Mouse (Mus musculus): ENCODE results near the gene Stab2. TPM values are rescaled to one million over a fixed set of nuclear protein-coding genes. Genes with fewer than 3 reads are reported as not detected.
A peak's percentile ranks its signal among the peaks of the same experiment; 100 is the strongest.

Gene Stab2
- polyA plus RNA-seq, 1 experiment from 2014 or later: 0.23 TPM

DNA sequence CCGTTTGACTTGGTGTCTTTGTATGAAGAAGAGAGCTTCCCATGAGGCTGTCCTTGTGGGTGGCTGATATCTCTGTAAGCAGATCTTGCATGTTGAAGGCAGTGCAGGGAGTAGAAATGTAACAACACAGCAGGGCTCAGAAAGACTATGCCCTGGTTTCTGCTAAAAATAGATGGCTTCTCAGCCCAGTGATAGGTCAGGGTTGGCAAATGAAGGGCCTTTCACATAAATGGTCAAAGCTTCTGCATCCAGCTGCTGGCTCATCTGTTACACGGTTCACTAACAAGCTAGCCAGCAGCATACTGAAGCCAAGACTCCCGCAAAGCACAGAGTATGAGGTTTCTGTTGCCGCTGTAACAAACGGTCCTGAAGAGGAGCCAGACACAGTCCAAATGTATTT is 34.5 kb downstream of the Stab2 start:
- Histone ChIP-seq H3K4me3 (ENCODE audit: low read depth, low read length) (no peak overlapping the region), H3K27me3 (ENCODE audit: control insufficient read depth, insufficient read depth, low read length) (no peaks in the 10 kb centered on the region), H3K9me3 (ENCODE audit: control insufficient read depth, low read length) (no peaks in the 10 kb centered on the region), H3K4me2 (ENCODE audit: low read depth, severe bottlenecking) (no peak overlapping the region), H3K4me1 (ENCODE audit: control insufficient read depth, insufficient read depth, low read length) (no peaks in the 10 kb centered on the region), H3K9ac (ENCODE audit: low read length) (no peak overlapping the region), H3K27ac (replicated peaks; ENCODE audit: low read depth, low read length) (no peak overlapping the region), H3K36me3 (ENCODE audit: control insufficient read depth, insufficient read depth, low read length) (no peaks in the 10 kb centered on the region)
- DNase-seq (ENCODE audit: low spot score) (no peak), ATAC-seq (ENCODE audit: insufficient number of reproducible peaks, low FRiP score, low TSS enrichment, low read depth) (no peak)
- WGBS: 88% methylated on average over 5 of the region's 5 CpGs

DNA sequence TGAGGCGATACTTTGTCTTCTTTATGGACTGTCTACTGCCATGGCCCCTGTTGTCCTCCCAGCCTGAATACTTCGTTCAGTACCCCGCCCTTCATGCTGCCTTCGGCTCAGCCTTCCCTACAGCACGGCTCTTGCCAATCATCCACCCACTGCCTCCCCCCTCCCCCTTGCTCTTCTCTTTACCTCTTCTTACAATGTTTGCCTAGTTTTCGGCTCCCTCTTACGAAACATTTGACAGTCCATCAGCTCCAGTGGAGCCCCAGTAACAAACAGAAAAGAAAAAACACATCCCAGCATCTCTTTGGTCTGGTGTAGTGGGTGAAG is 35.4 kb downstream of the Stab2 start:
- Histone ChIP-seq H3K4me2 (ENCODE audit: low read depth, severe bottlenecking) (no peak overlapping the region), H3K9me3 (ENCODE audit: control insufficient read depth, low read length) (no peaks in the 10 kb centered on the region), H3K4me3 (ENCODE audit: low read depth, low read length) (no peak overlapping the region), H3K9ac (ENCODE audit: low read length) (no peak overlapping the region), H3K4me1 (ENCODE audit: control insufficient read depth, insufficient read depth, low read length) (no peaks in the 10 kb centered on the region), H3K27me3 (ENCODE audit: control insufficient read depth, insufficient read depth, low read length) (no peaks in the 10 kb centered on the region), H3K27ac (replicated peaks; ENCODE audit: low read depth, low read length) (no peak overlapping the region), H3K36me3 (ENCODE audit: control insufficient read depth, insufficient read depth, low read length) (no peaks in the 10 kb centered on the region)
- DNase-seq (ENCODE audit: low spot score) (no peak), ATAC-seq (ENCODE audit: insufficient number of reproducible peaks, low FRiP score, low TSS enrichment, low read depth) (no peak)
- 57% methylated on average over 7 of the region's 7 CpGs for WGBS

DNA sequence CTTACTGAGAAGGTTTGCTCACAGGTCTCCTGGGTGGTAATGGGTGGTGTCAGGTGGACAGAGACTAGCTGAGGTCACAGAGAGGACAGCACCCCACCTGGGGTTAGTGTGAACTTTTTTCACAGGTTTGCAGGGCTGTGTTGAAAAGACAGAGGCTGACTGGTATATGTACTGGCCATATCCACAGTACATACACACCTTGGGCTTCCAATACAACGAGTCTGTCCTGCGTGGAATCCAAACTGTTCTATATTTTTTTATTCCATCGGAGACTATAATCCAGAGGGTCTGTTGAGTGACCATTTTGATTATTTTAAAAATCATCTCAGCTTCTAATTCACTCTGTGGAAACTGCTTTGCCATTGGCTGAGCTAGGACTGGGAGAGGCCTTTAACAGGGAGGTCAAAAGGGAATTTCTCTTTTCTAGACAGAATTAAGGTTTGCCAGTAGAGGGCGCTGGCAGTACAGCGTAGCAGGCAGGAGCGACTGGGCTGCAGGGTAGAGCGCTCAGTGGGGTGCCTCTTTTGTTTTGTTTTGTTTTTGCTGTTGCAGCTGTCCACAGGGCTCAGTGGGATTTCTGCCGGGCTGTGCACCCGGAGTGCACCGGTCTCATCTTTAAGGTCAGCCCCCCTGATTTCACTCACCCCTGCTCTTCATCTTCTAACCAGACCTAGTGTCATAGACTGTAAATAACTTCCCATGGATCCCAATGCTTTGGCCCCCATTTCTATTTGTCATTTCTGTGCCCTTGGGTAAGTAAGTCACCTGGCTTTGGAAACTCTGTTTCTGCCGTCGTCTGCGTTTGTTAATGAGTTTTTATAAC is 35.9 kb downstream of the Stab2 start:
- Histone ChIP-seq H3K36me3 (ENCODE audit: control insufficient read depth, insufficient read depth, low read length) (no peaks in the 10 kb centered on the region), H3K27me3 (ENCODE audit: control insufficient read depth, insufficient read depth, low read length) (no peaks in the 10 kb centered on the region), H3K4me3 (ENCODE audit: low read depth, low read length) (no peak overlapping the region), H3K9ac (ENCODE audit: low read length) (no peak overlapping the region), H3K4me2 (ENCODE audit: low read depth, severe bottlenecking) (0 out of 2 replicates have a peak overlapping the region, but pooled peaks have one; percentile 22), H3K4me1 (ENCODE audit: control insufficient read depth, insufficient read depth, low read length) (no peaks in the 10 kb centered on the region), H3K9me3 (ENCODE audit: control insufficient read depth, low read length) (no peaks in the 10 kb centered on the region), H3K27ac (replicated peaks; ENCODE audit: low read depth, low read length) (no peak overlapping the region)
- peak; percentile 74 for DNase-seq (ENCODE audit: low spot score)
- ATAC-seq (ENCODE audit: insufficient number of reproducible peaks, low FRiP score, low TSS enrichment, low read depth): peak; percentile 51; the same call in 1 of the 2 replicates
- 25% methylated on average over 13 of the region's 13 CpGs for WGBS

DNA sequence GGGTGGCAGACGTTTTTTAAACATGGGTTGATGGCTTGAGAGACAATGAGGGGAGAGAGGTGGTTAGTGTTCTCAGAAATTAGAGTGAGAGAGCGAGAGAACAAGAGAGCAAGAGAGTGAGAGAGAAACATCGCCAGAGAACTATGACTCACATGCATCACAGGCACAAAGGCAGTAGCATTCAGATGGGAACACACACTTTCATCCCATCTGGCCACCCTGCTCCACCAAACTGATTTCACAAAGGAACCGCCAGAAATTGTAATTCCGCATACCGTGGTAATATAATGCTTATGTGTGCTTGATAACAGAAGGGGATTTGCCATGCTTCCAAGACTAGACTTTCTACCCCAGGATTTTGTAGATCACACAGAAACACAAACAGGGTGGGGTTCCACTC is 38.5 kb downstream of the Stab2 start:
- ATAC-seq (ENCODE audit: insufficient number of reproducible peaks, low FRiP score, low TSS enrichment, low read depth) (no peak), DNase-seq (ENCODE audit: low spot score) (no peak)
- 79% methylated on average over 6 of the region's 6 CpGs for WGBS
- no peaks in the 10 kb centered on the region for H3K4me1 ChIP-seq (ENCODE audit: control insufficient read depth, insufficient read depth, low read length)
- no peak overlapping the region for H3K4me2 ChIP-seq (ENCODE audit: low read depth, severe bottlenecking)
- no peaks in the 10 kb centered on the region for H3K36me3 ChIP-seq (ENCODE audit: control insufficient read depth, insufficient read depth, low read length)
- no peak overlapping the region for H3K4me3 ChIP-seq (ENCODE audit: low read depth, low read length)
- H3K9me3 ChIP-seq (ENCODE audit: control insufficient read depth, low read length): no peaks in the 10 kb centered on the region
- no peak overlapping the region for H3K9ac ChIP-seq (ENCODE audit: low read length)
- H3K27me3 ChIP-seq (ENCODE audit: control insufficient read depth, insufficient read depth, low read length): no peaks in the 10 kb centered on the region
- H3K27ac ChIP-seq (replicated peaks; ENCODE audit: low read depth, low read length): no peak overlapping the region

DNA sequence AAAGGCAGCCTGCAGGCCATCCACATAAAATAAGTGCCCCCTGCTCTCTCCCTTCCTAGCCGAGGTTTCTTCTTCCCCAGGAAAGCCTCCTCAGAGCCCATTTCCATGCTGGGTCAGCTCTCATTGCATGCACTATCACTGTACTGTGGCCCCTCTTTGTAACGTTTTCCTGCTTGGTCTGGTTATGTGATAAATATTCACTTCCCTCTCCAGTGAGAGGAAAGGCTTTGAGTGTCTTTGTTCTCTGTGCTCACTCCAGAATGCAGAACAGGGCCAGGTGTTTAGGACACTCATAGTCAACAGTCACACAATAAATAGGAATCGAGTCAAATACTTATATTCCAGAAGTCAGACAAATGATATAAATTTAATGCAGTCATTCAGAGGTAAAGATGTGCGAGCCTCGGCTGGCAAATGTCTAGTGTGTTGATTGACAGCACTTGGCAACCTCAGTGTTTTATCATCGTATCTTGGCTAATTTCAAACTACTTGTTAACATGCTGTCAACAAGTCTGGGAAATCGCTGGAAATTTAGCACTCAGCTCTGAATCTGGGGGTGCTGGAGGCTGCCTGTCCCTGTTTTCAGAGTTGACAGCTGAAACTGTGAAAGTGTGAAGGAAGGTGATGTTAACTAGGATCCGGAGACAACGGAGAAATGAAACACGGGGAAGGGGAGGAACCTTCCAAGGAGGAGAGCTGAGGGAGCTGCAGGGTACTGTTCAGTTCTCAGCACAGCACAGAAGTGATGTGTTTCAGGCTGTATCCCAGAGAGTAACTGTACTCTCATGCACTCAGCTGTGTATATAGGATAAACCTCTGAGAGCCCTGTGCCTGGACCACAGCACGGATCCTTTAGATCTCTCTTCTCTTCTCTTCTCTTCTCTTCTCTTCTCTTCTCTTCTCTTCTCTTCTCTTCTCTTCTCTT is 46.0 kb downstream of the Stab2 start:
- Histone ChIP-seq H3K4me2 (ENCODE audit: low read depth, severe bottlenecking) (no peak overlapping the region), H3K9me3 (ENCODE audit: control insufficient read depth, low read length) (no peaks in the 10 kb centered on the region), H3K4me1 (ENCODE audit: control insufficient read depth, insufficient read depth, low read length) (no peaks in the 10 kb centered on the region), H3K27me3 (ENCODE audit: control insufficient read depth, insufficient read depth, low read length) (no peaks in the 10 kb centered on the region), H3K27ac (replicated peaks; ENCODE audit: low read depth, low read length) (no peak overlapping the region), H3K36me3 (ENCODE audit: control insufficient read depth, insufficient read depth, low read length) (no peaks in the 10 kb centered on the region), H3K4me3 (ENCODE audit: low read depth, low read length) (no peak overlapping the region), H3K9ac (ENCODE audit: low read length) (no peak overlapping the region)
- DNase-seq (ENCODE audit: low spot score): no peak
- 67% methylated on average over 11 of the region's 11 CpGs for WGBS
- ATAC-seq (ENCODE audit: insufficient number of reproducible peaks, low FRiP score, low TSS enrichment, low read depth): no peak

DNA sequence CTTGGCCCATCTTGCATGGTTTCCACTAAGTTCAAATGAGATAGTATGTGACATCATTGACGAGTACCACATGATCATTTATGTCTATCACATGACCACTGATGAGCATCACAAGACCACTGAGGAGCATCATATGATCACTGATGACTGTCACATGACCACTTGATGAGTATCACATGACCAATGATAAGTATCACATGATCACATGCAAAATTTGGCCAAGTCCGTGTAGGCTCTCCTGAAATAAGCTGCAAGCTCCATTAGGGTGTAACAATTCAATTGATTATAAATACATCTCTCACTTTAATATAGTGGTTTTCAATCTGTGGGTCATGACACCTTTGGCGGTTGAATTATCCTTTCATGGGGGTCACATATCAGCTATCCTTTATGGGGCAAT is 52.5 kb downstream of the Stab2 start:
- no peak for ATAC-seq (ENCODE audit: insufficient number of reproducible peaks, low FRiP score, low TSS enrichment, low read depth)
- no peaks in the 10 kb centered on the region for H3K36me3 ChIP-seq (ENCODE audit: control insufficient read depth, insufficient read depth, low read length)
- no peak overlapping the region for H3K27ac ChIP-seq (replicated peaks; ENCODE audit: low read depth, low read length)
- 92% methylated on average over 3 of the region's 3 CpGs for WGBS
- no peaks in the 10 kb centered on the region for H3K27me3 ChIP-seq (ENCODE audit: control insufficient read depth, insufficient read depth, low read length)
- no peak overlapping the region for H3K4me3 ChIP-seq (ENCODE audit: low read depth, low read length)
- H3K9me3 ChIP-seq (ENCODE audit: control insufficient read depth, low read length): no peaks in the 10 kb centered on the region
- DNase-seq (ENCODE audit: low spot score): no peak
- no peak overlapping the region for H3K9ac ChIP-seq (ENCODE audit: low read length)
- no peak overlapping the region for H3K4me2 ChIP-seq (ENCODE audit: low read depth, severe bottlenecking)
- H3K4me1 ChIP-seq (ENCODE audit: control insufficient read depth, insufficient read depth, low read length): no peaks in the 10 kb centered on the region

DNA sequence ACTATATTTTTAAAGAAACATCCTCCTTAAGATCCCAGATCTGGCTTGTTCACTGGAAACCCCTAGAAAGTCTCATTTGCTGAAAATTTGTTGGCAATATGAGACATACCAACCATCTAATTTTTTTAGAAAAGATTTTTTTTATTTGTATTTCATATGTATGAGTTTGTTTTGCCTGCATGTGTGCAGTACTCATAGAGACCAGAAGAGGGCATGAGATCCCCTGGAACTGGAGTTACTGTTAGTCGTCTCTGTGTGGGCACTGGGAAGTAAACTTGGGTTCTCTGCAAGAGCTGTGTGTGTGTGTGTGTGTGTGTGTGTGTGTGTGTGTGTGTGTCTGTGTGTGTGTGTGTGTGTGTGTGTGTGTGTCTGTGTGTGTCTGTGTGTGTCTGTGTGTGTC is 55.1 kb downstream of the Stab2 start:
- Histone ChIP-seq H3K4me2 (ENCODE audit: low read depth, severe bottlenecking) (no peak overlapping the region), H3K4me3 (ENCODE audit: low read depth, low read length) (no peak overlapping the region), H3K27ac (replicated peaks; ENCODE audit: low read depth, low read length) (no peak overlapping the region), H3K27me3 (ENCODE audit: control insufficient read depth, insufficient read depth, low read length) (no peaks in the 10 kb centered on the region), H3K9ac (ENCODE audit: low read length) (no peak overlapping the region), H3K9me3 (ENCODE audit: control insufficient read depth, low read length) (no peaks in the 10 kb centered on the region), H3K4me1 (ENCODE audit: control insufficient read depth, insufficient read depth, low read length) (no peaks in the 10 kb centered on the region), H3K36me3 (ENCODE audit: control insufficient read depth, insufficient read depth, low read length) (no peaks in the 10 kb centered on the region)
- DNase-seq (ENCODE audit: low spot score): no peak
- no peak for ATAC-seq (ENCODE audit: insufficient number of reproducible peaks, low FRiP score, low TSS enrichment, low read depth)
- 81% methylated on average over 1 of the region's 1 CpGs for WGBS

DNA sequence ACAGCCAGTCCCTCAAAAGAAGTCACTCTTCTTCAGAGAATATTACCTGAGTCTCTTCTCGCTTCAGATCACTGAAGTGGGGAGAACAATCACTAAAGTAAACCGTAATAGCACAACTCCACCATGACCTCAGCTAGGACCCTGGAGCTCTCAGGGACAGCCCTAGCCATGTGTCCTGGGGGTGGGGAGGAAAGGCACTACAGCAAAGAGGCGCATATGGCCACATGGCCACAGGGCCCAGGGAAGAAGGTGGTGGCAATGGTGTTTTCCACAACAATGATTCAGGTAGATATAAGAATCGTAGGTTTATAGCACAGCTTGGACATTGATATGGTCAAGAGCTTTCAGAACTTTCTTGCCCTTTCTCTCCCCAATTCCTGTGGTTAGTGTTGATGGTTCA is 57.0 kb downstream of the Stab2 start:
- Histone ChIP-seq H3K4me3 (ENCODE audit: low read depth, low read length) (no peak overlapping the region), H3K9me3 (ENCODE audit: control insufficient read depth, low read length) (no peaks in the 10 kb centered on the region), H3K4me2 (ENCODE audit: low read depth, severe bottlenecking) (no peak overlapping the region), H3K9ac (ENCODE audit: low read length) (no peak overlapping the region), H3K4me1 (ENCODE audit: control insufficient read depth, insufficient read depth, low read length) (no peaks in the 10 kb centered on the region), H3K27ac (replicated peaks; ENCODE audit: low read depth, low read length) (no peak overlapping the region), H3K36me3 (ENCODE audit: control insufficient read depth, insufficient read depth, low read length) (no peaks in the 10 kb centered on the region), H3K27me3 (ENCODE audit: control insufficient read depth, insufficient read depth, low read length) (no peaks in the 10 kb centered on the region)
- DNase-seq (ENCODE audit: low spot score) (no peak), ATAC-seq (ENCODE audit: insufficient number of reproducible peaks, low FRiP score, low TSS enrichment, low read depth) (no peak)
- 89% methylated on average over 4 of the region's 4 CpGs for WGBS

All from limb, embryonic 11.5 days (tissue).